15 mouse cellular contexts compared by ENCODE assay signal in the genomic region with DNA sequence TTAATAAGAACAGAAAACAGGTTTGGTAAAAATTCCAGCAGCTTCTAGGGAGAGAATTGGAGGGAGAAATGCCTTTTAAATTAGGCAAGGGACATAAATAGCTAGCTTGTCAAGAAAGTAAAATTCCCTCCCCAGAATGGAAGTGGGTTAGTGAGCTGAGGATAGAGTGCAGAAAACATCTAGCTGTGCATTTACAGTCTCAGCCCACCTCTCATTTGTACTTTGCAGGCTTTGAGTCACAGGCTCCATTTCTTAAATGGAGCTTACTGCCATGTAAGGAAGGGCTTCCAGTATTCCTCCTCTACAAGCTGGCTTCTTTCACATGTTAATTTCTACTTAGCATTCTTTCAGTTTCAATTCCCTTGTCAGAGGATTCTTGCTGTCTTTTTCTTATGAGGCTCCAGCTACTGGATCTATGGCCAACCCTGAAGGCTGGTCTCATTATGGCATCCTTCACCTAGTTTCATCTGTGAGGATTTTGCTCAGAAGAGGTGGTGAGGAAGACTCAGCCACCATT.
"Had no signal": no experiment of that assay in that cellular context is flagged by ENCODE, and none has a peak within 500 bp of the region (broad histone marks: within the 10 kb centered on the region; RNA-seq: fewer than 3 reads in every experiment).

No protein-coding gene starts in this region.

- H3K4me3 ChIP-seq: limb, embryonic 15.5 days; liver, embryonic 12.5 days; midbrain, embryonic 10.5 days; myocyte; neural tube, embryonic 15.5 days had no signal

- H3K27ac ChIP-seq: kidney, postnatal 0 days; limb, embryonic 15.5 days; liver, embryonic 12.5 days; midbrain, embryonic 10.5 days; neural tube, embryonic 15.5 days had no signal

- H3K9ac ChIP-seq: limb, embryonic 15.5 days; liver, embryonic 12.5 days; lung, embryonic 14.5 days; neural tube, embryonic 15.5 days had no signal

- H3K9me3 ChIP-seq: limb, embryonic 15.5 days; liver, embryonic 12.5 days; midbrain, embryonic 10.5 days; neural tube, embryonic 15.5 days had no signal

- H3K36me3 ChIP-seq: limb, embryonic 15.5 days; liver, embryonic 12.5 days; midbrain, embryonic 10.5 days; neural tube, embryonic 15.5 days had no signal

- DNase-seq: kidney, adult 9 months; kidney, postnatal 36 days; layer of hippocampus, adult 9-11 months; layer of hippocampus, postnatal 36 days; lung, embryonic 14.5 days; lung, postnatal 10 days; lung, postnatal 4 days; midbrain, embryonic 14.5 days; thymus, postnatal 25 days had no signal

- H3K27me3 ChIP-seq: limb, embryonic 15.5 days; liver, embryonic 12.5 days; neural tube, embryonic 15.5 days had no signal

- H3K4me1 ChIP-seq: liver, embryonic 12.5 days; midbrain, embryonic 10.5 days; neural tube, embryonic 15.5 days had no signal
